Mouse (Mus musculus) heart, adult 2 months (tissue): Measurements from ENCODE around the gene Prex1.

Source experiments
- CTCF ChIP-seq: fragments of 200-600 bp; IDR thresholded peaks from 2 replicates; pipeline ENCODE4 v1.8.1; 2022; ENCODE audit warnings: antibody characterized with exemption, mild to moderate bottlenecking, moderate library complexity
- EP300 ChIP-seq: fragments of 200-500 bp; IDR thresholded peaks from 2 replicates; pipeline ENCODE4 v1.6.1; 2011; ENCODE audit warnings: low read depth, low read length, control low read depth; ENCODE audit not compliant: insufficient read depth
- POLR2A ChIP-seq: fragments of 200-500 bp; IDR thresholded peaks from 2 replicates; pipeline ENCODE4 v1.6.1; 2011; ENCODE audit warnings: mild to moderate bottlenecking, low read depth, low read length, control low read depth; ENCODE audit not compliant: insufficient read depth

DNA sequence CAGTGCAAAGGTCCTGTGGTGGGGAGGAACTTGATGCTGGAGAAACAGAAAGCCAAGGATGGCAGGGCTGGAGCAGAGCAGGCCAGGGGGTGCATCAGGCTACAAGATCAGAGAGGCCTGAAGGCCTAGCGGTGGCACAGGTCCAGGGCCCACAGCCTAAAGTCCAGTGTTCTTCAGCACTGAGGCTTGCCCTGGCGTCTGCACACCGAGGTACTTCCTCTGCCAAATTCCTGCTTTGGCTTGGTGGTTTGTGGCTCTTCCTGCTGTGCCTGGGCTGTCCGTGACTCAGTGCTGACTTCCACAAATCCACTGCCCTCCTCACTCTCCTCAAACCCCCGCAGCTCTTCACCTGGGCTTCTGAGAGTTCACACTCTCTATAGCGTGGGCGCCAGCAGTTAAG is 30.8 kb upstream of the Prex1 start:
- TF ChIP-seq CTCF (no peak), POLR2A (no peak), EP300 (no peak)
